Mouse (Mus musculus): ENCODE measurements around the gene Rhoj. TPM values are rescaled to one million over a fixed set of nuclear protein-coding genes. Genes with fewer than 3 reads are reported as not detected.

Gene Rhoj
- polyA plus RNA-seq, 1 experiment = 5.9 TPM

DNA sequence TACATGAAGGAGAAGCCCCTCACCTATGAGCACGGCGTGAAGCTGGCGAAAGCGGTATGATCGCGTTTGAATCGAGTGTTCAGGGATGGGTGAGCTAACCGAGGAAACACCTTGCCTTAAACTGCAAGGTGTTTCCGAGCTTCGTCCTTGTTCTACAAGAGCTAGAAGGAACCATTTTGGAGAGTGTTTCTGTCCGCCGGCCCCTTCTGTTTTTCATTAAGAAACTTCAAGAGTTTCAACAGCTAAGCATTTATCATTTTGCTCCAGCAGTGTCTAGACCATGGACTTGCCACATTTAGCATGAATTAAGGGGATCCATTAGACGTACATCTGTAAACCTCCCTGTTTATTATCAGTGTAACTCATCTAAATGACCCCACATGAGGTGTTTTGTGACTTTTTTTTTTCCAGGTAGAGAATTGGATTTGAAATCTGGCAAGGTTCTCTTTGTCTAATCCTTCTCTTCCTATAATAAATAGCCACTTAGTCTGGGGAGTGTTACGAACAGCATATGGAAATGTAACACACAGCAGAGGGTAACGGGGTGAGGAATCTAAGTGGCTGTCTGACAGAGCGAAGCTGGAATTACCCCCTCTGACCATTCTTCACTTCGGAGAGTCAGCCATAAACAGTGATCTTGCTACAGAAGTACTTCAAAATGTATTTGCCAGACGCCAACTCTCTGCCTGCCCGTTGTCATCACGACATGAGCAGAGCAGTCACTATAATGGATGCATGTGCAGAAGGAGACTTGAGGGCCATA is 86.1 kb downstream of the Rhoj start:
- H3K4me3 ChIP-seq (ENCODE audit: control insufficient read depth, insufficient read depth, low read length) = no peak overlapping the region
- H3K27me3 ChIP-seq (ENCODE audit: control insufficient read depth, insufficient read depth, low read length) = no peaks in the 10 kb centered on the region
- H3K36me3 ChIP-seq (ENCODE audit: control insufficient read depth, insufficient read depth, low read length) = no peaks in the 10 kb centered on the region
- H3K4me1 ChIP-seq (replicated peaks; ENCODE audit: control insufficient read depth, insufficient read depth, low read length) = peaks cover 5% of the 10 kb centered on the region
- 96% methylated on average over 20 of the region's 20 CpGs for WGBS
- DNase-seq = no peak
- no peak overlapping the region for H3K27ac ChIP-seq (ENCODE audit: control insufficient read depth, insufficient read depth, low read length)
- TF ChIP-seq CTCF (IDR thresholded peaks at IDR 0.05; ENCODE audit: borderline replicate concordance, control insufficient read depth, extremely low read depth, insufficient read depth, low read length, poor library complexity) (no peak), POLR2A (IDR thresholded peaks at IDR 0.05; ENCODE audit: control insufficient read depth, extremely low read depth, insufficient read depth, low read length, poor library complexity) (no peak)

DNA sequence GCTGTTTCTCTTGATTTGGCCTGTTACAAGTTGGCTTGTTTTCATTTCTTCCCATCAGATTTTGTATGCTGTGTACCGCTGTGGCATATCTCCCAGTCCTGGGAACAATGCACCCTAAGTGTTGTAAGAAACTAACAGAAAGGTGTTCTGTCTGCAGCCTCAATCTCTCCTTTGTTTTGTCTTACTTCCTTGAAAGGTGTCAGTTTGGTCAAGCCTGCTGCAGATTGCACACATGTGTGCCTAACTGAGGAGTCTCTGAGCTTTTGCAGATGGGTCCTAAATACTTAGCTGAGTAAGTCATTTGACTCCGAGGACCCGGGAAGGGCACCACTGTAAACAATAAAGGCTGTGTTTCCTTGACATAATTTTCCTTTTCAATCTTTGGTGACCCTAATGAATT is 88.5 kb downstream of the Rhoj start:
- Histone ChIP-seq H3K4me3 (ENCODE audit: control insufficient read depth, insufficient read depth, low read length) (no peak overlapping the region), H3K4me1 (replicated peaks; ENCODE audit: control insufficient read depth, insufficient read depth, low read length) (peaks cover 2% of the 10 kb centered on the region), H3K27ac (ENCODE audit: control insufficient read depth, insufficient read depth, low read length) (no peak overlapping the region), H3K27me3 (ENCODE audit: control insufficient read depth, insufficient read depth, low read length) (no peaks in the 10 kb centered on the region), H3K36me3 (ENCODE audit: control insufficient read depth, insufficient read depth, low read length) (no peaks in the 10 kb centered on the region)
- DNase-seq = no peak
- WGBS = 90% methylated on average over 3 of the region's 3 CpGs
- TF ChIP-seq CTCF (IDR thresholded peaks at IDR 0.05; ENCODE audit: borderline replicate concordance, control insufficient read depth, extremely low read depth, insufficient read depth, low read length, poor library complexity) (no peak), POLR2A (IDR thresholded peaks at IDR 0.05; ENCODE audit: control insufficient read depth, extremely low read depth, insufficient read depth, low read length, poor library complexity) (no peak)

DNA sequence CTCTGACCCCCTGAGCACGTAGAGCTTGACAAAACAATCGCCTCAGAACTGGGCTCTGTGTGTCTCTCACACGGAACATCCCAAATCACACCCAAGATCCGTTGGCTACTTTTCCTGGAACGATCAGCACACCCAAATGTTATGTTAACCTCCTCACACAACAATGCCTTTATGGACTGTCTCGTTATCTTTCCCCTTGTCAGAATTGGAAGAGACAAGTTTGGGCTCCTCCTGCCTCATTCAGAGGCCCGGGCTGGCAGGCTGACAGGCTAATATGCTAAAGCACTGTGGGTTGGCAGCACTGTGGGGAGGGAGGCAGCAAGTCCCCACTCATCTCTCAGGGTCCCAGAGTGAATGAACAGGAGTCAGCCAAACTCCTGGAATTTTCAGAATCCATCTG is 89.0 kb downstream of the Rhoj start:
- H3K36me3 ChIP-seq (ENCODE audit: control insufficient read depth, insufficient read depth, low read length) = no peaks in the 10 kb centered on the region
- no peaks in the 10 kb centered on the region for H3K27me3 ChIP-seq (ENCODE audit: control insufficient read depth, insufficient read depth, low read length)
- no peak overlapping the region for H3K27ac ChIP-seq (ENCODE audit: control insufficient read depth, insufficient read depth, low read length)
- no peak for DNase-seq
- H3K4me1 ChIP-seq (replicated peaks; ENCODE audit: control insufficient read depth, insufficient read depth, low read length) = no peaks in the 10 kb centered on the region
- no peak overlapping the region for H3K4me3 ChIP-seq (ENCODE audit: control insufficient read depth, insufficient read depth, low read length)
- TF ChIP-seq CTCF (IDR thresholded peaks at IDR 0.05; ENCODE audit: borderline replicate concordance, control insufficient read depth, extremely low read depth, insufficient read depth, low read length, poor library complexity) = no peak
- no peak for TF ChIP-seq POLR2A (IDR thresholded peaks at IDR 0.05; ENCODE audit: control insufficient read depth, extremely low read depth, insufficient read depth, low read length, poor library complexity)
- WGBS = 94% methylated on average over 7 of the region's 7 CpGs

DNA sequence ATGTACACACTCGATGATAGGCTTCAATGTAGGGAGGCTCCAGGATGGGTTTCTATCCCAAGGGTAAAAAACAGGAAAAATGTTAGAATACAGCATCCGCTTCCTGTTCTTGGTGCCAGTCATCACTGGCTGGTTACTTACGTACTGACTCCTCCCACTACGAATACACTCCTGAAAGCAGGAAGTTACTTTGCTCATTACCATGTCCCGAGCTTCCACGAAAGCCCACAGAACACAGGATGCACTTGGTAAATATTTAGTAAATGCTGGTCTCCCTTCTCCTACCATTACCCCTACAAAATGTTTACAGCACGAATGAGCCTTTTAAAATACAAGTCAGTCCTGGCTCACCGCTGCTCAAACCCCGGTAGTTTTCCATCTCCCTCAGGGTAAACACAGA is 104.8 kb downstream of the Rhoj start:
- no peak for TF ChIP-seq POLR2A (IDR thresholded peaks at IDR 0.05; ENCODE audit: control insufficient read depth, extremely low read depth, insufficient read depth, low read length, poor library complexity)
- no peak for TF ChIP-seq CTCF (IDR thresholded peaks at IDR 0.05; ENCODE audit: borderline replicate concordance, control insufficient read depth, extremely low read depth, insufficient read depth, low read length, poor library complexity)
- Histone ChIP-seq H3K36me3 (ENCODE audit: control insufficient read depth, insufficient read depth, low read length) (no peaks in the 10 kb centered on the region), H3K27me3 (ENCODE audit: control insufficient read depth, insufficient read depth, low read length) (no peaks in the 10 kb centered on the region), H3K4me1 (replicated peaks; ENCODE audit: control insufficient read depth, insufficient read depth, low read length) (peaks cover 30% of the 10 kb centered on the region), H3K27ac (ENCODE audit: control insufficient read depth, insufficient read depth, low read length) (peak overlapping the region; percentile 73), H3K4me3 (ENCODE audit: control insufficient read depth, insufficient read depth, low read length) (peak overlapping the region; percentile 11; the same call in 1 of the 2 replicates)
- DNase-seq = peak; percentile 25
- WGBS = 50% methylated on average over 9 of the region's 9 CpGs

DNA sequence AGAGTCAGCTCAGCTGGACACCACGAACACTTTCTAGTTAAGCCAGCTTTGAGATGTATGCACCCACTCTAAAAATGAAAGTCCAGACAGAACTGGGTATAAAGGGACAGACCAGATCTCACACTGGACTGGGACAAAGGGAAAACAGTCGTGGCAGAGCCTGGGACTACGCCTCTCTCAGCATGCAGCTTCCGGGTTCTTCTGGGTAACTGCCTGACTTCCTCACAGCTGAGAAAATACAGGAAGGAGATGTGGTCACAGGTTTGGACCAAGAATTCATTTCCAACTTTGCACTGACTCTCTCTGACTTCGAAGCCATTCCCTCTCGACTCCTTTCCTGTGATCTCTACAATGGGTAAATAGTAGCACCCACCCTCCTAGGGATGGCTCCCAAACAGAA is 106.9 kb downstream of the Rhoj start:
- no peak overlapping the region for H3K27ac ChIP-seq (ENCODE audit: control insufficient read depth, insufficient read depth, low read length)
- peaks cover 30% of the 10 kb centered on the region for H3K4me1 ChIP-seq (replicated peaks; ENCODE audit: control insufficient read depth, insufficient read depth, low read length)
- no peaks in the 10 kb centered on the region for H3K36me3 ChIP-seq (ENCODE audit: control insufficient read depth, insufficient read depth, low read length)
- 37% methylated on average over 6 of the region's 6 CpGs for WGBS
- DNase-seq = peak; percentile 24
- no peak overlapping the region for H3K4me3 ChIP-seq (ENCODE audit: control insufficient read depth, insufficient read depth, low read length)
- H3K27me3 ChIP-seq (ENCODE audit: control insufficient read depth, insufficient read depth, low read length) = no peaks in the 10 kb centered on the region
- TF ChIP-seq CTCF (IDR thresholded peaks at IDR 0.05; ENCODE audit: borderline replicate concordance, control insufficient read depth, extremely low read depth, insufficient read depth, low read length, poor library complexity) (no peak), POLR2A (IDR thresholded peaks at IDR 0.05; ENCODE audit: control insufficient read depth, extremely low read depth, insufficient read depth, low read length, poor library complexity) (no peak)

DNA sequence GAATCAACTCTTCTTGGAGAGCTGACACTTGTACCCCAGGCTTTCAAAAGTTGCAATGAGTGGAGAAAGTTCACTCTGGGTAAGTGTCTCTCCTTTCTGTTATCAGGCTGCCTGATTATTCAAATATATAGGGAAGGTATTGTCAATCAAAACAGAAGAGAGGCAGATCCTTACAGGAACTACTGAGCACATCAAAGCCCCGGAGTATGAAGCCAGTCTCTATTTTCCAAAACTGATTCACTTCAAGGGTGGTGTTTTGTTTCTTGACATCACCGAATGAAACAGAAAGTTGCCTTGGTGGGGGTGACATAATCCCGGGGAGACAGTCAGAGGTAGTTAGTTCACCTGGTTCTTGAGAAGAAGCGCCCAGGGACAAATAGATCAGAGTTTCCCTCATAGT is 108.6 kb downstream of the Rhoj start, which contains the start of gene Gphb5:
Gene Gphb5 (minus strand): TSS at position 101 of the 400 bp plus-strand sequence.
- Histone ChIP-seq H3K27ac (ENCODE audit: control insufficient read depth, insufficient read depth, low read length) (no peak within 1 kb of the TSS), H3K36me3 (ENCODE audit: control insufficient read depth, insufficient read depth, low read length) (no peaks in the 10 kb centered on the region), H3K27me3 (ENCODE audit: control insufficient read depth, insufficient read depth, low read length) (no peaks in the 10 kb centered on the region), H3K4me1 (replicated peaks; ENCODE audit: control insufficient read depth, insufficient read depth, low read length) (peaks cover 23% of the 10 kb centered on the region), H3K4me3 (ENCODE audit: control insufficient read depth, insufficient read depth, low read length) (no peak within 1 kb of the TSS)
- 96% methylated on average over 4 of the region's 4 CpGs for WGBS
- no peak for DNase-seq
- no peak for TF ChIP-seq CTCF (IDR thresholded peaks at IDR 0.05; ENCODE audit: borderline replicate concordance, control insufficient read depth, extremely low read depth, insufficient read depth, low read length, poor library complexity)
- no peak for TF ChIP-seq POLR2A (IDR thresholded peaks at IDR 0.05; ENCODE audit: control insufficient read depth, extremely low read depth, insufficient read depth, low read length, poor library complexity)

Measured in thymus, adult 2 months (tissue).